Mouse (Mus musculus): ENCODE results near the gene Pla2g4c. TPM values are rescaled to one million over a fixed set of nuclear protein-coding genes. Genes with fewer than 3 reads are reported as not detected.
A peak's percentile ranks its signal among the peaks of the same experiment; 100 is the strongest.
"Not testable (repeated sequence)": the region's sequence is repeated elsewhere in the genome, so short reads cannot be mapped to it uniquely, and the experiment has no call there.

Pla2g4c gene
- total RNA-seq (2021) = under 1 TPM in 1 of 2 experiments, not detected in 1; 0.79 TPM
- long read RNA-seq, experiment 1 = 0 reads
- long read RNA-seq, experiment 2 = 0 reads

GRCm38 (mm10) chr7:13324316-13324715 is at the start of gene Pla2g4c:
Gene Pla2g4c, plus strand, starts transcription at chr7:13324655.
- TF ChIP-seq CTCF (IDR thresholded peaks at IDR 0.05) = no peak
- no peak within 1 kb of the TSS for H3K4me3 ChIP-seq
- intact Hi-C loops (cut with DNase I) = no loop called here
- no peak for DNase-seq (ENCODE audit: extremely low spot score in 1 of 2, low spot score in 2 of 2)
- H3K27ac ChIP-seq = no peak within 1 kb of the TSS

- no peak for TF ChIP-seq CTCF (IDR thresholded peaks at IDR 0.05)
- intact Hi-C loops (cut with DNase I) = loop anchor here (5.0 to 10.0 kb wide), 3 partner anchors 220 to 795 kb away; partner anchors contain the start of gene Zscan22
- Histone ChIP-seq H3K4me3 (peak within 1 kb of the TSS; percentile 78), H3K27ac (peak within 1 kb of the TSS; percentile 93)
- DNase-seq (ENCODE audit: extremely low spot score in 1 of 2, low spot score in 2 of 2) = no peak
Observed at GRCm38 (mm10) chr7:13277081-13277480, 47.4 kb upstream of the Pla2g4c start, which contains the start of gene Lig1. Gene Lig1, plus strand, starts transcription at chr7:13277283.

DNA sequence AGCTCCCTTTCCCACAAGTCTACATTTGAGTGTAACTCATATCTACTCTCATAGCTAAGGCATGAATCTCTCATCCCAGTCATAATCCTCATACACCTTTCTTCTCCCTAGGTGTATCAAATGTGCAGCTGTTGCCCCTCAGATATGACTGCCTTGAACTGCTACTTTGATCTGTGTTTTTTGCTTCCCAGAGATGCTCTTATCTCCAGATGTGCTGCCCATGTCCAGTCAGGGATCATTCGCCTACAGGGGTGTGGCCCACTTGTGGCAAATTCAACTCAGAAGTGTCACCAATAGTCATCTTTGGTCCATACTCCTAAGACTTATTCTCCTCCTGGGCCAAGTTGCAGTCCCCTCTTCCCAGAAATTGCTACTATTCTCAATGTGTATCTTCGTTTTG is 46.6 kb upstream of the Pla2g4c start:
- no peak for TF ChIP-seq CTCF (IDR thresholded peaks at IDR 0.05)
- peak overlapping the region; percentile 93 for H3K27ac ChIP-seq

DNA sequence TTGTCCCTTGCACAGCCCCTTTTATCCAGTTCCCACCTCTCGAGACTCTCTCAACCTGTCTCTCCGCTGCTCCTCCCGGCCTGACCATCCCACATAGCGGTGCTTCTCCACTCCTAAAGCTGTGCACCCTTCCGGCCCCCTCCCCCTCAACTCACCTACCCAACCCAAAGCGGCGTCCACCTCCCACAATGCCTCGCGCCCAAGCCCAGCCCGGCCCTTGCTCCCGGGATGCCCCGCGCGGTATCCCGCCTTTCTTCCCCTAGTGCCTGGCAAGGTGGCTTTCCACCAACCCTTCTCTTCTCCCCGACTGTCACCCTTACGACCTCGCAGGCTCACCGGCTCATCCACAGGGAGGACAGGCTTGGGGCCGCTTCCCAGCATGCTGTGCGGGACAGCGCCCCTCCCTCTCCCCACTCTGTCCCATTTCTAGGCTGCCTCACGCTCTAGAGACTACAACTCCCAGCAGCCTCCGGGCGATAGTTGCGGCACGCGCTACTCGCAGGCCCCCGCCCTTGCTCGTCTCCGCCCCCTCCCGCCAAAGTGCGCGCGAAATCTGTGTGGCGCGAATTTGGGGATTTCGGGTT is 46.1 kb upstream of the Pla2g4c start, which contains the start of gene Zswim9:
Zswim9 (minus strand) TSS at position 414 of the 584 bp plus-strand sequence.
- H3K4me3 ChIP-seq = peak within 1 kb of the TSS; percentile 78
- DNase-seq (ENCODE audit: extremely low spot score in 1 of 2, low spot score in 2 of 2) = peak; percentile 91 to 92
- no peak; the same call in 1 of the 2 replicates for TF ChIP-seq CTCF (IDR thresholded peaks at IDR 0.05)
- peak within 1 kb of the TSS; percentile 93 for H3K27ac ChIP-seq
- intact Hi-C loops (cut with DNase I) = loop anchor here (5.0 to 10.0 kb wide), 3 partner anchors 221 to 796 kb away; partner anchors contain the start of gene Zscan22

More for the DNA sequence above, 46.6 kb upstream of the Pla2g4c start:
- intact Hi-C loops (cut with DNase I) = loop anchor here (5.0 to 10.0 kb wide), 3 partner anchors 221 to 796 kb away; partner anchors contain the start of gene Zscan22
- peak overlapping the region; percentile 78 for H3K4me3 ChIP-seq
- DNase-seq (ENCODE audit: extremely low spot score in 1 of 2, low spot score in 2 of 2) = no peak

- not testable (repeated sequence) for DNase-seq (ENCODE audit: extremely low spot score in 1 of 2, low spot score in 2 of 2); H3K27ac ChIP-seq
- H3K4me3 ChIP-seq = peak overlapping the region; percentile 78
- intact Hi-C loops (cut with DNase I) = loop anchor here (5.0 to 10.0 kb wide), 3 partner anchors 222 to 797 kb away; partner anchors contain the start of gene Zscan22
Observed at GRCm38 (mm10) chr7:13278957-13279356, 45.5 kb upstream of the Pla2g4c start.

GRCm38 (mm10) chr7:13288621-13289020 is 35.8 kb upstream of the Pla2g4c start:
- intact Hi-C loops (cut with DNase I) = loop anchor here (1.0 to 5.0 kb wide), 3 partner anchors 64 to 1029 kb away; no protein-coding TSS in a partner anchor
- no peak for DNase-seq (ENCODE audit: extremely low spot score in 1 of 2, low spot score in 2 of 2)
- no peak overlapping the region for H3K27ac ChIP-seq
- H3K4me3 ChIP-seq = no peak overlapping the region
- peak; percentile 73 for TF ChIP-seq CTCF (IDR thresholded peaks at IDR 0.05)

GRCm38 (mm10) chr7:13290041-13290675 is 34.3 kb upstream of the Pla2g4c start:
- intact Hi-C loops (cut with DNase I) = no loop called here
- H3K4me3 ChIP-seq = no peak overlapping the region
- DNase-seq (ENCODE audit: extremely low spot score in 1 of 2, low spot score in 2 of 2) = no peak
- no peak for TF ChIP-seq CTCF (IDR thresholded peaks at IDR 0.05)
- H3K27ac ChIP-seq = no peak overlapping the region

- DNase-seq (ENCODE audit: extremely low spot score in 1 of 2, low spot score in 2 of 2) = no peak
- intact Hi-C loops (cut with DNase I) = no loop called here
- TF ChIP-seq CTCF (IDR thresholded peaks at IDR 0.05) = no peak
- H3K27ac ChIP-seq = no peak overlapping the region
- H3K4me3 ChIP-seq = no peak overlapping the region
Observed at GRCm38 (mm10) chr7:13291370-13291769, 33.1 kb upstream of the Pla2g4c start.

DNA sequence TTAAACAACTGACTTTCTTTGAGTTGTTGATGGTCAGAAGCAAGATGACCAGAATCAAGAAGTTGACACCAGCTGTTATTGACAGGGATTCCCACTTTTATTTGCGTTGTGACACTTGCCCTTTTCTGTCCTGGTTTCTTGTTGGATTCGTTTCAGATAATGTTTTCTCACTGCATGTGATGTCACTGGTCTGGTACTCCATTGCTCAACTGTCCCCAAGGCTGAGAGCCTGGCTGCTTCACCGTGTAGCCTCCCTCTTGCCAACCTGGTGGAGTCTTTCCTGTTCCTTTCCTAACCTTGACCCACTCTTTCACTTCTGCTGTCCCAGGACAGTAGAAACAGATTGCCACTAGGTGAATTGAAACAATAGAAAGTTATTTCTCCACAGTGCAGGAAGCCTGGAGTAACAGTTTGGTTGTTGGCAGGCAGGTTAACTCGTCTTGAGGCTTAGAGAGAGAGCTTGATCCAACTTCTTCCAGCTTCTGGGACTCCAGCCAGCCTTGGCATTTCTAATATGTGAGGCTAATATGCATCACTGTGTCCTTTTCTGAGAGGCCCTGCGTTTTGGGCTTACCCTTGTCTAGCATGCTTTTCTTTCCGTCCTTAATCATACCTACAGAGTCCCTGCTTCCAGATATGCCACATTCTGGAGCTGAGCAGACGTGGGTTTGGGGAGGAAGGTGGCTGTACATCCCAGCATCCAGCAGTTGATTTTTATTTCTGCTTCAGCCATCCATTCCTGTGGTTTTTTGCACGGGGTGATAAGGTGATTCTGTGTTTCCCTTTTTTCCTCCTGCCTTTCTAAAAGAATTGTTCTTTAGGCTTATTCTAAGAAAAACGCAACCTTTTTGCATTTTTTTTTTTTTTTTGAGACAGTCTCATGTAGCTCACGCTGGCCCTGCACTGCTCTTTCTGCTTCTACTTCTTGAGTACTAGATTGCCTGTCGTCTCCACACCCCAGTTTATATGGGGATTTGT is 30.3 kb upstream of the Pla2g4c start:
- Histone ChIP-seq H3K27ac (no peak overlapping the region), H3K4me3 (no peak overlapping the region)
- no peak for TF ChIP-seq CTCF (IDR thresholded peaks at IDR 0.05)
- intact Hi-C loops (cut with DNase I) = no loop called here
- no peak for DNase-seq (ENCODE audit: extremely low spot score in 1 of 2, low spot score in 2 of 2)

DNA sequence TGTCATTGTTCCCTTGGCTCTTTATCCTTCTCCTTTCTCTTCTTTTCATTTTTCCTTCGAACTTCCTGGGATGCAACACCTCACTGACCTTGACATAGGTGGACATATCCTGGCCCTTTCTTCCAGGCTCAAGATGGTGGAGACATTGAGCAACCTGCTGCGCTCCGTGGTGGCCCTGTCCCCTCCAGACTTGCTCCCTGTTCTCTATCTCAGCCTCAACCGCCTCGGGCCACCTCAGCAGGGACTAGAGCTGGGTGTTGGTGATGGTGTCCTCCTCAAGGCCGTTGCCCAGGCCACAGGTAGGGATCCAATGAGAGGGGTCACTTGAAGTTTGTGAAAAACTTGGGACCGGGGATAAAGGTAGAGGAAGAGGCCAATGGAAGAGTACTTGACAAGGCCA is 29.2 kb upstream of the Pla2g4c start:
- intact Hi-C loops (cut with DNase I) = no loop called here

DNA sequence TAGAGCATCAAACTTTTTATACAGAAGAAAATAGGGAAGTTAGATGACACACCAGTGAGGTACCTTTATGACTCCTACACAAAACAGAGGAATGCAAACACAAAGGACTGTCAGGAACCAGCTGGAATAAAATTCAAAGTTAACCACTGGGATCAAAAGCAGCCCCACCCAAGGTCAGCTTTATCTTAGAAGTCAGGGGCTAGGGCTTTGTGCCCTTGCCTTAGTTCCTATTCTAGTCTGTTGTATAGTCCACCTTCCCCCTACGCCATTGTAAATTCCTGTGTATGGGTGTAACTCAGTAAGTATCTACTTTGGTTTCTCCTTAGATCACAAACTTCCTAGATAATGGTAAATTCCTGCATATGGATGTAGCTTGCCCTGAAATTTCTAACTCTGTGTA is 26.8 kb upstream of the Pla2g4c start:
- TF ChIP-seq CTCF (IDR thresholded peaks at IDR 0.05) = no peak
- Histone ChIP-seq H3K27ac (no peak overlapping the region), H3K4me3 (no peak overlapping the region)
- DNase-seq (ENCODE audit: extremely low spot score in 1 of 2, low spot score in 2 of 2) = no peak
- intact Hi-C loops (cut with DNase I) = no loop called here

More for the DNA sequence above, 29.2 kb upstream of the Pla2g4c start:
- no peak for DNase-seq (ENCODE audit: extremely low spot score in 1 of 2, low spot score in 2 of 2)
- Histone ChIP-seq H3K27ac (no peak overlapping the region), H3K4me3 (no peak overlapping the region)
- no peak for TF ChIP-seq CTCF (IDR thresholded peaks at IDR 0.05)
